Mouse (Mus musculus) heart, embryonic 16.5 days (tissue): ENCODE data around the gene Lrrc20. TPM values are rescaled to one million over a fixed set of nuclear protein-coding genes. Genes with fewer than 3 reads are reported as not detected.

Experiments used
- ATAC-seq: fragments of 200-750 bp; cut with Nextera tagmentation; replicated peaks from 2 replicates; pipeline ENCODE4 v1.8.0; 2017; ENCODE audit warnings: moderate number of reproducible peaks; ENCODE audit not compliant: insufficient read depth, low FRiP score; ENCODE audit errors: extremely low read depth
- H3K27ac ChIP-seq: fragments of 300-500 bp; sonication (generic); 2 replicates; pipeline ENCODE4 v1.5.1; 2014; ENCODE audit warnings: mild to moderate bottlenecking, low read length, control low read depth, moderate library complexity
- H3K27me3 ChIP-seq: fragments of 300-500 bp; sonication (generic); 2 replicates; pipeline ENCODE4 v1.6.1; 2014; ENCODE audit warnings: low read length, mixed read lengths; ENCODE audit not compliant: control insufficient read depth, insufficient read depth
- H3K36me3 ChIP-seq: fragments of 300-500 bp; sonication (generic); 2 replicates; pipeline ENCODE4 v1.6.1; 2014; ENCODE audit not compliant: control insufficient read depth, insufficient read depth
- H3K4me1 ChIP-seq: fragments of 300-500 bp; sonication (generic); 2 replicates; pipeline ENCODE4 v1.6.1; 2014; ENCODE audit warnings: low read length, mixed read lengths; ENCODE audit not compliant: control insufficient read depth, insufficient read depth
- H3K4me2 ChIP-seq: fragments of 300-500 bp; sonication (generic); 2 replicates; pipeline ENCODE4 v1.6.1; 2014; ENCODE audit warnings: low read depth, mild to moderate bottlenecking, control low read depth, low read length
- H3K4me3 ChIP-seq: fragments of 300-500 bp; sonication (generic); 2 replicates; pipeline ENCODE4 v1.5.1; 2014; ENCODE audit warnings: mild to moderate bottlenecking, control low read depth, low read length
- H3K9ac ChIP-seq: fragments of 300-500 bp; sonication (generic); 2 replicates; pipeline ENCODE4 v1.6.1; 2014; ENCODE audit warnings: low read length, control low read depth
- H3K9me3 ChIP-seq: fragments of 300-500 bp; sonication (generic); replicated peaks from 2 replicates; pipeline ENCODE4 v1.6.1; 2016; ENCODE audit warnings: low read length; ENCODE audit not compliant: control insufficient read depth
- WGBS: fragments of 180-500 bp; shearing (Covaris S2); extraction: QIAGEN DNeasy Blood & Tissue Kit; methylation state at CpG from one replicate; pipeline ENCODE4 v1.1.7; 2014; 5-methylcytosine and 5-hydroxymethylcytosine counted together
- polyA plus RNA-seq: library from polyadenylated mRNA; unstranded; fragments of >200 nt; fragmentation: Nextera tagmentation; extraction: Ambion mirVana; gene quantifications from 2 replicates; pipeline ENCODE4 v1.2.1, GENCODE M21; 2015

Gene Lrrc20
- polyA plus RNA-seq, 1 experiment from 2014 or later = 12.9 TPM

DNA sequence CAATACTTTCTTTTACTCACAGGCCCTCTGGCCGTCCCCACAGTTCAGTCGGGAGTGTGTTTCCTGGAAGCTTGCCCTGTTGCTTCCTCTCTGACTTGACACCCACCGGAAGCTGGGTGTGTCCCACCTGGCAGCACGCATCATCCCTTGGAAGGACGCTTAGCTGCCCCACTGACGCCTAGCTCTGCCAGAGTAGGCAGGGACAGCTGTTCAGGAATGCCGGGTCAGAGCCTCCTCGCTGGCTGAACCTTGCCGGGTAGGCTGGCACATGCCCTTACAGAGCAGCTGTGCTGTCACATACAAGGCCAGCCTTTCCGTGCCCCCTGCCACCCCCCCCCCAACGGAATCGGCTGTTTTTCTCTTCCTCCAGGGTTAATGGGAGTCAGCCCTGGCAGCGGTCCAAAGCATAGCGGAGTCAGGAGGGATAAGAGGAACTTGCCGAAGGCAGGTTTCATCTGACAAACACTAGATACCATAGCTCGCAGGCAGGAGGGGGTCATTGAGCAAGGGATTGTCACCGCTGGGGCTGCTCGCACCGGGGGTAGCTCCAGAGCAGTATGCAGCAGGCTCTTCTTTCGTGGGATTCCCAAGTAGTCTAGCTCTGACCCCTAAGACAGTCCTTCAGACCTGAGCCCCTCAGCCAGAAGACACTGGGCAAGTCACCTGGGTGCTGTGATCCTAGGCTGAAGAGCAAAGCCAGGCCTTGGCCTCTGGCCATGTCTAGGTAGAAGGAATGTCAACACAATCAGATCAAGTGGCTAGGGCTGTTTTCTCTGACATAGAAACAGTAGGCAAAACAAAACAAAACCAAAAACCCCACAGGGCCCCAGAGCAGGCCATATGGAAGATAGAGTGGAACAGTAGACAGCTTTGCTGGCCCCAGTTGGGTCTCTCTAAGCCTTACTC is 60.8 kb downstream of the Lrrc20 start:
- Histone ChIP-seq H3K36me3 (no peaks in the 10 kb centered on the region), H3K4me1 (peaks cover 31% of the 10 kb centered on the region), H3K27ac (peak overlapping the region; percentile 85), H3K9me3 (no peaks in the 10 kb centered on the region), H3K9ac (peak overlapping the region; percentile 32; the same call in 1 of the 2 replicates), H3K27me3 (no peaks in the 10 kb centered on the region), H3K4me3 (no peak overlapping the region), H3K4me2 (peak overlapping the region; percentile 45)
- 11% methylated on average over 20 of the region's 20 CpGs for WGBS
- peak; percentile 69 for ATAC-seq

DNA sequence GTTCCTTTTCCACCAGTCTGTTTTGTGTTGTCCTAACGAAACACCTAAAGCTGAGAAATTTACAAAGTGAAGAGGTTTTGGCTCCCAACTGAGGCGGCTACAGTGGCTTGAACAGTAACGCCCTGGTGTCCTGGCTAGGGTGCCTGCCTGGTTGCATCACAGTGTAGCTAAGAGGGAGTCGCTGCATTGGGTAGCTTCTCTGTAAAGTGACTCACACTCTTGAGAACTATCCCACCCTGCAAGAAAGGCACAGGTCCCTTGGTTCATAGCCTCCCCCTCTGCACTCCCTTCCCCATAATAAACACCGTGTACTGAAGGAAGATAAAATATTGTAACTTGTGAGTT is 61.4 kb downstream of the Lrrc20 start:
- Histone ChIP-seq H3K36me3 (no peaks in the 10 kb centered on the region), H3K4me2 (no peak overlapping the region), H3K27ac (peak overlapping the region; percentile 85), H3K27me3 (no peaks in the 10 kb centered on the region), H3K9ac (no peak overlapping the region), H3K4me3 (no peak overlapping the region), H3K9me3 (no peaks in the 10 kb centered on the region), H3K4me1 (peaks cover 31% of the 10 kb centered on the region)
- ATAC-seq = no peak
- WGBS = 59% methylated on average over 5 of the region's 5 CpGs

DNA sequence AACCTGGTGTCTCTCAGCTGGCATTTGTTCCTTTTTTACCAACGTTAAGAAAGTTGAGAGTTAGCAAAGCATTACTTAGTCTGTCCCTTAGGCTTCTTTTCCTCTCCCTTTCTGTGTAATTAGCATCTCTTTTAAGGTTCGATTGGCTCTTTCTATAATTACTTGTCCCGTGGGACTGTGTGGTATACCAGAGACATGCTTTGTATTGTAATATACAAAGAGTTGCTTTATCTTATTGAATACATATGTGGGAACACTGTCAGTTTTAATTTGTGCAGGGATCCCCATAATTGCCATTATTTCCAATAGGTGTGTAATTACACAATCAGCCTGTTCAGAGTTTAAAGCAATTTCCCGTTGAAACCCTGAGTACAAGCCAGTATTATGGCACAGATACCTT is 62.8 kb downstream of the Lrrc20 start:
- Histone ChIP-seq H3K4me3 (no peak overlapping the region), H3K27me3 (no peaks in the 10 kb centered on the region), H3K9me3 (no peaks in the 10 kb centered on the region), H3K27ac (no peak overlapping the region), H3K4me2 (no peak overlapping the region), H3K9ac (no peak overlapping the region), H3K36me3 (no peaks in the 10 kb centered on the region), H3K4me1 (peaks cover 31% of the 10 kb centered on the region)
- ATAC-seq = no peak
- WGBS = 72% methylated on average over 4 of the region's 4 CpGs

DNA sequence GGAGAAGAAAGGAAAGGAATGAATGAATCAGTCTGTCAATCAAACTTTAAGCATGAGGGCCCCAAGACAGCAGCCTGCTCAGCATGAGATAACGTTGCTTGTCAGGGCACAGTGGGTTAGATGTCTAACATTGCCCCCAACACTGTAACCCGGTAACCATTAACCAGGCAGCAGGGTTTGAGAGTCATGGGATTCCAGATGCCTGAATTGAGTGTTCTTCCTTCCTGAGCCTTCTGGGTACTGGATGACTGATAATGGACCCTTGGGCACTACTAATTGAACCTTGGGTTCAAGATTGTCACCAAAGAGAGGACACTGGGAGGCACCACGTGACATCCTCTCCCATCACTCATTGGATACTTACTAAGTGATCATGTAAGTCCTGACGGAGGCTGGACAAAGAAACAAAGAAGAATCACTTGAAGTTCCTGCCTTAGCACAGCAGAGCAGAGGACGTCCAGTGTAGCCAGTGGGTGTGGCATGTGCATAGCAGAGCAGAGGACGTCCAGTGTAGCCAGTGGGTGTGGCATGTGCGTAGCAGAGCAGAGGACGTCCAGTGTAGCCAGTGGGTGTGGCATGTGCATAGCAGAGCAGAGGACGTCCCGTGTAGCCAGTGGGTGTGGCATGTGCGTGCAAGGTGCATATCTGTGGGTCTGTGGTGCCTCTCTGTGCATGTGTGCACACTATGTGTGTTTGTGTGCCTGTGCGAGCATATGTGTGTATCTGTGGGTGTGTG is 68.7 kb downstream of the Lrrc20 start:
- no peak overlapping the region for H3K9ac ChIP-seq

DNA sequence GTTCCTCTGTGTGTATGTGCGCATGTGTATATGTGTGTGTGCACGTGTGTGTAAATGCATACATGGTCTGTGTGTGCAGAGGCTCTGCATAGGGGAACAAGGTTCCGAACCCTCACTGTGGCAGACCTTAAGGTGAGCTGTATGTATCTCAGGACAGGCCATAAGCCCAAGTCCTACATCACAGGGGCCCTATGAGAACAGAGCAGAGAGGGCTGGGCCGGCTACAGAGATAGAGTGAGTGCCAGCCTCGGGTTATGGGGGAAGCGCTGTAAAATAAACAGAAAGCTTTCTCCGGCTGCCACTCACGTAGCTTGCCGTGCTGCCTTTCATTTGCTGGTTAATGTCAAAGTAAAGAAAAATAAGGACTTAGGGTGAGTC is 69.3 kb downstream of the Lrrc20 start:
- H3K9me3 ChIP-seq = no peaks in the 10 kb centered on the region
- H3K4me1 ChIP-seq = peaks cover 4% of the 10 kb centered on the region; the same call in 1 of the 2 replicates
- H3K9ac ChIP-seq = no peak overlapping the region
- H3K36me3 ChIP-seq = no peaks in the 10 kb centered on the region
- ATAC-seq = no peak
- 63% methylated on average over 9 of the region's 9 CpGs for WGBS
- H3K4me3 ChIP-seq = no peak overlapping the region
- no peaks in the 10 kb centered on the region for H3K27me3 ChIP-seq
- H3K4me2 ChIP-seq = no peak overlapping the region
- no peak overlapping the region for H3K27ac ChIP-seq

More for the DNA sequence above, 68.7 kb downstream of the Lrrc20 start:
- WGBS = 37% methylated on average over 12 of the region's 12 CpGs
- Histone ChIP-seq H3K36me3 (no peaks in the 10 kb centered on the region), H3K27me3 (no peaks in the 10 kb centered on the region), H3K4me1 (peaks cover 4% of the 10 kb centered on the region; the same call in 1 of the 2 replicates), H3K27ac (no peak overlapping the region), H3K9me3 (no peaks in the 10 kb centered on the region), H3K4me2 (no peak overlapping the region), H3K4me3 (no peak overlapping the region)
- ATAC-seq = peak; percentile 70

DNA sequence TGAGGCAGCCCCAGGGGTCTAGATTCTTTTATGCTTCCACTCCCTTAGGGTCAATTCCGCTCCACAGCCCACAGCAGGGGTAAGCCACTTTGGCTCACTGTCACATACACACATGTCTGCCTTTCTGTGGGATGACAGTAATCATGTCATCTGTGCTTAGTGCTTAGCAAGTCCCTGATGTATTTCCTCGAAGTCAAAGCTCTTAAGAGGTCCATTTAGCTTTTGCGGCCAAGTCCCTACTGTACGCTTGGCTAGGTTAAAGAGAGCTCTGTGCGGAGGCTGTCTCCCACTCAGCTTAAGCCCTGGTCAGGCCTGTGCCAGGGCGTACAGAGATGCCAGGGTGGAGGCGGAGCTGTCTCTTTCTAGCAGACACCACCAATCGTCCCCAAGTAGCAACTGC is 74.5 kb downstream of the Lrrc20 start:
- no peaks in the 10 kb centered on the region for H3K36me3 ChIP-seq
- H3K4me3 ChIP-seq = no peak overlapping the region
- no peak overlapping the region for H3K4me2 ChIP-seq
- ATAC-seq = no peak
- no peak overlapping the region for H3K9ac ChIP-seq
- H3K27ac ChIP-seq = no peak overlapping the region
- 90% methylated on average over 8 of the region's 8 CpGs for WGBS
- no peaks in the 10 kb centered on the region for H3K4me1 ChIP-seq
- no peaks in the 10 kb centered on the region for H3K27me3 ChIP-seq
- H3K9me3 ChIP-seq = no peaks in the 10 kb centered on the region

DNA sequence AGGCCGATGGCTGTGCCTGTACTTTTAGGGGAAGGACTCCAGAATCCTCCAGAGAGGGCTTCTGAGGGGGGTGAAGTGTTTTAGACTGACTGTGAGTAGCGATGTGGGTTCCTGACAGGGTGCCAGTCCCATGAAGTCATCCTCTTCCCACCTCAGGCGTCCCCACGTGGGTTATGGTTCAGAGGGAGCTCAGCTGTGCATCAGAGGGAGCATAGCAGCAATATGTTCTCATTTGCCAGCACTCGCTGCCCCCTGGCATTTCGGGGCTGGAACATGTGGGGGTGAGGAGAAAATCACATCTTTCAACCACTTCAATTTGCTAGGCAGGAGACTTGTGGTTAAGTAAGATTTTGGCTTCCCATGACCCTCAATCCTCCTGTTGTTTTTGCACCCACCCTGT is 79.6 kb downstream of the Lrrc20 start:
- Histone ChIP-seq H3K36me3 (peaks cover 2% of the 10 kb centered on the region; the same call in 1 of the 2 replicates), H3K4me1 (no peaks in the 10 kb centered on the region), H3K4me2 (no peak overlapping the region), H3K4me3 (no peak overlapping the region), H3K9me3 (0 out of 2 replicates have a peak, but pooled peaks cover under 1% of the 10 kb centered on the region), H3K27me3 (no peaks in the 10 kb centered on the region), H3K9ac (no peak overlapping the region), H3K27ac (no peak overlapping the region)
- WGBS = 75% methylated on average over 6 of the region's 6 CpGs
- no peak for ATAC-seq

DNA sequence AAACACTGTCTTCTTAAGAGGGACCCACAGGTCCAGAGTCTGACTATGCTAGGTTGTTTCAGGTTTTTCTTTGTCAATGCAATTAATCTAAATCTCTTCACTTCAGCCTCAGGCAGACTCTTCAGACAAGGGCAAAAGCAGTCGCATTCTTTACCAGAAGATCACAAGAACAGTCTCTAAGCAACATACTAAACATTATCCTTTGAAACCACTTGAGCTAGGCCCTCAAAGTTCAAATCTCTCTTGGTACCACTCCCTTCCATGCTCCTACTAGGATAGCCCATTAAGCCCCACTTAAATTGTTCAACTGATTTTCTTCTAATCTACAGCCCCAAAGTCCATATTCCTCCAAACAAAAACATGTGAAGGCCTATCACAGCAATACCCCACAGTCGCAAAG is 83.0 kb downstream of the Lrrc20 start:
- Histone ChIP-seq H3K4me3 (no peak overlapping the region), H3K4me2 (no peak overlapping the region), H3K36me3 (peaks cover 12% of the 10 kb centered on the region), H3K9ac (no peak overlapping the region), H3K9me3 (peaks cover 10% of the 10 kb centered on the region), H3K4me1 (no peaks in the 10 kb centered on the region), H3K27ac (no peak overlapping the region), H3K27me3 (no peaks in the 10 kb centered on the region)
- no peak for ATAC-seq
- 65% methylated on average over 2 of the region's 2 CpGs for WGBS

DNA sequence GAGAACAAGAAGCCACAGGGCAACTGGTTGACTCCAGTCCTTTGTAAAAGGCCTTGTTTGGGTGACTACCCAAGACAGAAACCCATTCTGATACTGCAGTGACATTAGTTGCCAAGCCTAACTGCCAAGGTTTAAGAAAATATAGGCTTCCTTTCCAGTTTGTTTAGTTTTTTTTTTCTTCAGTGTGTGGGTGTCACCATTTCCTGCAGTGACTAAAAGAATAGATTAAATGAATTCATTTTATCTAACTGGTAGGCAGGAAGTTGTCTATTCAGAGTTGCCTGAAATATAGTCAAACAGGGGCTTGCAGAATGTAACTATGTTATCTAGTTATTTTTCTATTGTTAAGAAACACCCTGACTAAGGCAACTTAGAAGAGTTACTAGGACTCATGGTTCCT is 83.9 kb downstream of the Lrrc20 start:
- H3K27me3 ChIP-seq = no peaks in the 10 kb centered on the region
- H3K36me3 ChIP-seq = peaks cover 12% of the 10 kb centered on the region
- no peak for ATAC-seq
- H3K9me3 ChIP-seq = peaks cover 10% of the 10 kb centered on the region
- no peaks in the 10 kb centered on the region for H3K4me1 ChIP-seq
- no peak overlapping the region for H3K4me2 ChIP-seq
- H3K9ac ChIP-seq = no peak overlapping the region
- no peak overlapping the region for H3K27ac ChIP-seq
- no peak overlapping the region for H3K4me3 ChIP-seq
